Mouse (Mus musculus): ENCODE data around the gene Ptpn4. TPM values are rescaled to one million over a fixed set of nuclear protein-coding genes. Genes with fewer than 3 reads are reported as not detected.

Gene Ptpn4
- polyA plus RNA-seq, 1 experiment from 2014 or later = 17.7 TPM

GRCm38 (mm10) chr1:119674984-119675383 lies 162.4 kb downstream of the Ptpn4 start:
- Histone ChIP-seq H3K4me1 (ENCODE audit: control insufficient read depth, insufficient read depth, low read length) (no peaks in the 10 kb centered on the region), H3K36me3 (ENCODE audit: control insufficient read depth, insufficient read depth, low read length) (0 out of 2 replicates have a peak, but pooled peaks cover 3% of the 10 kb centered on the region), H3K4me2 (no peak overlapping the region), H3K9ac (ENCODE audit: low read length) (no peak overlapping the region), H3K27me3 (ENCODE audit: control insufficient read depth, insufficient read depth, low read length) (no peaks in the 10 kb centered on the region), H3K27ac (ENCODE audit: low read depth, low read length) (no peak overlapping the region), H3K4me3 (ENCODE audit: low read depth, low read length) (no peak overlapping the region), H3K9me3 (ENCODE audit: control insufficient read depth, low read length) (no peaks in the 10 kb centered on the region)
- ATAC-seq (ENCODE audit: low FRiP score) (0 out of 2 replicates have a peak, but pooled peaks have one; percentile 64), DNase-seq (ENCODE audit: low spot score, missing footprints) (peak; percentile 66)
- WGBS = 78% methylated on average over 1 of the region's 1 CpGs

GRCm38 (mm10) chr1:119666904-119667303 lies 170.5 kb downstream of the Ptpn4 start:
- no peak overlapping the region for H3K27ac ChIP-seq (ENCODE audit: low read depth, low read length)
- ATAC-seq (ENCODE audit: low FRiP score) = no peak
- DNase-seq (ENCODE audit: low spot score, missing footprints) = peak; percentile 28
- H3K4me2 ChIP-seq = no peak overlapping the region
- no peak overlapping the region for H3K4me3 ChIP-seq (ENCODE audit: low read depth, low read length)
- H3K4me1 ChIP-seq (ENCODE audit: control insufficient read depth, insufficient read depth, low read length) = no peaks in the 10 kb centered on the region
- no peaks in the 10 kb centered on the region for H3K36me3 ChIP-seq (ENCODE audit: control insufficient read depth, insufficient read depth, low read length)
- WGBS = 93% methylated on average over 7 of the region's 7 CpGs
- no peaks in the 10 kb centered on the region for H3K27me3 ChIP-seq (ENCODE audit: control insufficient read depth, insufficient read depth, low read length)
- no peaks in the 10 kb centered on the region for H3K9me3 ChIP-seq (ENCODE audit: control insufficient read depth, low read length)
- no peak overlapping the region for H3K9ac ChIP-seq (ENCODE audit: low read length)

- 92% methylated on average over 2 of the region's 2 CpGs for WGBS
- ATAC-seq (ENCODE audit: low FRiP score) = no peak
- H3K9me3 ChIP-seq (ENCODE audit: control insufficient read depth, low read length) = no peaks in the 10 kb centered on the region
- H3K4me1 ChIP-seq (ENCODE audit: control insufficient read depth, insufficient read depth, low read length) = no peaks in the 10 kb centered on the region
- H3K9ac ChIP-seq (ENCODE audit: low read length) = no peak overlapping the region
- no peaks in the 10 kb centered on the region for H3K27me3 ChIP-seq (ENCODE audit: control insufficient read depth, insufficient read depth, low read length)
- no peak overlapping the region for H3K27ac ChIP-seq (ENCODE audit: low read depth, low read length)
- H3K4me2 ChIP-seq = no peak overlapping the region
- peak; percentile 81 for DNase-seq (ENCODE audit: low spot score, missing footprints)
- H3K36me3 ChIP-seq (ENCODE audit: control insufficient read depth, insufficient read depth, low read length) = no peaks in the 10 kb centered on the region
- no peak overlapping the region for H3K4me3 ChIP-seq (ENCODE audit: low read depth, low read length)
Observed at GRCm38 (mm10) chr1:119654307-119654706, 183.1 kb downstream of the Ptpn4 start.

GRCm38 (mm10) chr1:119650386-119650785 lies 187.0 kb downstream of the Ptpn4 start:
- ATAC-seq (ENCODE audit: low FRiP score) = no peak
- Histone ChIP-seq H3K27ac (ENCODE audit: low read depth, low read length) (no peak overlapping the region), H3K36me3 (ENCODE audit: control insufficient read depth, insufficient read depth, low read length) (no peaks in the 10 kb centered on the region)

GRCm38 (mm10) chr1:119649627-119650026 lies 187.8 kb downstream of the Ptpn4 start:
- Histone ChIP-seq H3K36me3 (ENCODE audit: control insufficient read depth, insufficient read depth, low read length) (no peaks in the 10 kb centered on the region), H3K9ac (ENCODE audit: low read length) (no peak overlapping the region), H3K4me1 (ENCODE audit: control insufficient read depth, insufficient read depth, low read length) (peaks cover 4% of the 10 kb centered on the region; the same call in 1 of the 2 replicates), H3K4me3 (ENCODE audit: low read depth, low read length) (no peak overlapping the region), H3K27ac (ENCODE audit: low read depth, low read length) (no peak overlapping the region), H3K27me3 (ENCODE audit: control insufficient read depth, insufficient read depth, low read length) (no peaks in the 10 kb centered on the region), H3K4me2 (no peak overlapping the region), H3K9me3 (ENCODE audit: control insufficient read depth, low read length) (no peaks in the 10 kb centered on the region)
- ATAC-seq (ENCODE audit: low FRiP score) = no peak
- 73% methylated on average over 2 of the region's 2 CpGs for WGBS
- no peak for DNase-seq (ENCODE audit: low spot score, missing footprints)

More at GRCm38 (mm10) chr1:119650386-119650785, 187.0 kb downstream of the Ptpn4 start:
- H3K27me3 ChIP-seq (ENCODE audit: control insufficient read depth, insufficient read depth, low read length) = no peaks in the 10 kb centered on the region
- no peaks in the 10 kb centered on the region for H3K9me3 ChIP-seq (ENCODE audit: control insufficient read depth, low read length)
- peaks cover 4% of the 10 kb centered on the region; the same call in 1 of the 2 replicates for H3K4me1 ChIP-seq (ENCODE audit: control insufficient read depth, insufficient read depth, low read length)
- 90% methylated on average over 5 of the region's 5 CpGs for WGBS
- H3K4me2 ChIP-seq = no peak overlapping the region
- H3K9ac ChIP-seq (ENCODE audit: low read length) = no peak overlapping the region
- no peak for DNase-seq (ENCODE audit: low spot score, missing footprints)
- H3K4me3 ChIP-seq (ENCODE audit: low read depth, low read length) = no peak overlapping the region

GRCm38 (mm10) chr1:119648205-119649111 lies 189.0 kb downstream of the Ptpn4 start, which contains the start of gene Epb41l5:
Epb41l5 (minus strand) TSS chr1:119649000.
- peak; percentile 99 for DNase-seq (ENCODE audit: low spot score, missing footprints)
- under 1% methylated on average over 86 of the region's 86 CpGs for WGBS
- H3K9me3 ChIP-seq (ENCODE audit: control insufficient read depth, low read length) = no peaks in the 10 kb centered on the region
- peaks cover 4% of the 10 kb centered on the region; the same call in 1 of the 2 replicates for H3K4me1 ChIP-seq (ENCODE audit: control insufficient read depth, insufficient read depth, low read length)
- no peaks in the 10 kb centered on the region for H3K27me3 ChIP-seq (ENCODE audit: control insufficient read depth, insufficient read depth, low read length)
- H3K4me3 ChIP-seq (ENCODE audit: low read depth, low read length) = peak within 1 kb of the TSS; percentile 77
- peak within 1 kb of the TSS; percentile 71 for H3K4me2 ChIP-seq
- H3K27ac ChIP-seq (ENCODE audit: low read depth, low read length) = peak within 1 kb of the TSS; percentile 82
- ATAC-seq (ENCODE audit: low FRiP score) = peak; percentile 98
- no peaks in the 10 kb centered on the region for H3K36me3 ChIP-seq (ENCODE audit: control insufficient read depth, insufficient read depth, low read length)
- peak within 1 kb of the TSS; percentile 77 for H3K9ac ChIP-seq (ENCODE audit: low read length)

- Histone ChIP-seq H3K9ac (ENCODE audit: low read length) (no peak overlapping the region), H3K4me3 (ENCODE audit: low read depth, low read length) (no peak overlapping the region), H3K27ac (ENCODE audit: low read depth, low read length) (no peak overlapping the region), H3K27me3 (ENCODE audit: control insufficient read depth, insufficient read depth, low read length) (no peaks in the 10 kb centered on the region), H3K4me2 (peak overlapping the region; percentile 13; the same call in 1 of the 2 replicates), H3K9me3 (ENCODE audit: control insufficient read depth, low read length) (no peaks in the 10 kb centered on the region), H3K4me1 (ENCODE audit: control insufficient read depth, insufficient read depth, low read length) (peaks cover 4% of the 10 kb centered on the region; the same call in 1 of the 2 replicates), H3K36me3 (ENCODE audit: control insufficient read depth, insufficient read depth, low read length) (no peaks in the 10 kb centered on the region)
- ATAC-seq (ENCODE audit: low FRiP score) = no peak
- 59% methylated on average over 2 of the region's 2 CpGs for WGBS
- DNase-seq (ENCODE audit: low spot score, missing footprints) = peak; percentile 83
Observed at GRCm38 (mm10) chr1:119646356-119646755, 191.1 kb downstream of the Ptpn4 start.

- Histone ChIP-seq H3K9ac (ENCODE audit: low read length) (no peak overlapping the region), H3K9me3 (ENCODE audit: control insufficient read depth, low read length) (no peaks in the 10 kb centered on the region), H3K4me1 (ENCODE audit: control insufficient read depth, insufficient read depth, low read length) (peaks cover 4% of the 10 kb centered on the region; the same call in 1 of the 2 replicates), H3K4me2 (no peak overlapping the region), H3K27ac (ENCODE audit: low read depth, low read length) (no peak overlapping the region), H3K36me3 (ENCODE audit: control insufficient read depth, insufficient read depth, low read length) (no peaks in the 10 kb centered on the region), H3K27me3 (ENCODE audit: control insufficient read depth, insufficient read depth, low read length) (no peaks in the 10 kb centered on the region), H3K4me3 (ENCODE audit: low read depth, low read length) (no peak overlapping the region)
- DNase-seq (ENCODE audit: low spot score, missing footprints) = peak; percentile 90
- peak; percentile 84 for ATAC-seq (ENCODE audit: low FRiP score)
- 37% methylated on average over 12 of the region's 12 CpGs for WGBS
Observed at GRCm38 (mm10) chr1:119642367-119642766, 195.0 kb downstream of the Ptpn4 start.
